Mouse (Mus musculus) bone marrow, adult 2 months (tissue): ENCODE results near the gene Itgav. TPM values are rescaled to one million over a fixed set of nuclear protein-coding genes. Genes with fewer than 3 reads are reported as not detected.

ENCODE experiments used
- H3K27ac ChIP-seq: fragments of 200-500 bp; 2 replicates; pipeline ENCODE4 v1.5.1; 2012; ENCODE audit warnings: low read depth, mild to moderate bottlenecking, control low read depth, inconsistent platforms, low read length; ENCODE audit not compliant: control insufficient read depth, poor library complexity, insufficient read depth
- H3K4me1 ChIP-seq: fragments of 200-500 bp; 2 replicates; pipeline ENCODE4 v1.6.1; 2011; ENCODE audit warnings: low read length; ENCODE audit not compliant: control insufficient read depth, insufficient read depth
- H3K4me3 ChIP-seq: fragments of 200-500 bp; replicated peaks from 2 replicates; pipeline ENCODE3; 2011; ENCODE audit warnings: mild to moderate bottlenecking, low read depth, low read length, control low read depth; ENCODE audit not compliant: control insufficient read depth
- CTCF ChIP-seq: fragments of 200-500 bp; IDR thresholded peaks from 2 replicates; pipeline ENCODE4 v1.5.1; 2011; ENCODE audit warnings: low read length, control low read depth; ENCODE audit not compliant: control insufficient read depth, insufficient read depth
- POLR2A ChIP-seq: fragments of 200-500 bp; IDR thresholded peaks from 2 replicates; pipeline ENCODE4 v1.6.1; 2011; ENCODE audit warnings: low read depth, mild to moderate bottlenecking, control low read depth, low read length, borderline replicate concordance; ENCODE audit not compliant: control insufficient read depth
- WGBS: fragments of 180-500 bp; shearing (Covaris S2); methylation state at CpG from one replicate; pipeline ENCODE4 v1.1.7; 2018; 5-methylcytosine and 5-hydroxymethylcytosine counted together
- polyA plus RNA-seq: library from polyadenylated mRNA; stranded (reverse); fragments of >200 nt; gene quantifications from 2 replicates; pipeline ENCODE4 v1.2.4, GENCODE M21; 2011; ENCODE audit warnings: low replicate concordance; ENCODE audit not compliant: missing spikeins, insufficient read depth, insufficient read length

The Itgav gene
- polyA plus RNA-seq: 17.6 and 24.7 TPM in 2 replicates

- peak; percentile 92; the same call in 1 of the 2 replicates for TF ChIP-seq POLR2A
- TF ChIP-seq CTCF: no peak
- WGBS: under 1% methylated on average over 77 of the region's 84 CpGs
- peak within 1 kb of the TSS; percentile 91 for H3K4me3 ChIP-seq
- peaks cover 2% of the 10 kb centered on the region for H3K4me1 ChIP-seq
- H3K27ac ChIP-seq: peak within 1 kb of the TSS; percentile 99
These were observed at the start of gene Itgav for GRCm38 (mm10) chr2:83723921-83724826. Gene Itgav (plus strand): TSS chr2:83724397.

GRCm38 (mm10) chr2:83674421-83674820 is 49.8 kb upstream of the Itgav start:
- Histone ChIP-seq H3K4me1 (no peaks in the 10 kb centered on the region), H3K4me3 (no peak overlapping the region), H3K27ac (no peak overlapping the region)
- 87% methylated on average over 7 of the region's 7 CpGs for WGBS
- TF ChIP-seq POLR2A (no peak), CTCF (no peak)

GRCm38 (mm10) chr2:83674896-83675295 is 49.3 kb upstream of the Itgav start:
- H3K4me1 ChIP-seq: no peaks in the 10 kb centered on the region
- H3K27ac ChIP-seq: no peak overlapping the region
- H3K4me3 ChIP-seq: no peak overlapping the region
- TF ChIP-seq CTCF (no peak), POLR2A (no peak)
- WGBS: 79% methylated on average over 9 of the region's 9 CpGs

GRCm38 (mm10) chr2:83675681-83676080 is 48.5 kb upstream of the Itgav start:
- Histone ChIP-seq H3K27ac (no peak overlapping the region), H3K4me1 (no peaks in the 10 kb centered on the region), H3K4me3 (no peak overlapping the region)
- 70% methylated on average over 5 of the region's 5 CpGs for WGBS
- no peak for TF ChIP-seq CTCF
- no peak for TF ChIP-seq POLR2A

- H3K4me3 ChIP-seq: no peak overlapping the region
- 76% methylated on average over 4 of the region's 4 CpGs for WGBS
- no peak overlapping the region for H3K27ac ChIP-seq
These were observed 47.8 kb upstream of the Itgav start for GRCm38 (mm10) chr2:83676226-83676870.

GRCm38 (mm10) chr2:83681332-83681731 is 42.9 kb upstream of the Itgav start:
- Histone ChIP-seq H3K4me1 (no peaks in the 10 kb centered on the region), H3K4me3 (no peak overlapping the region), H3K27ac (no peak overlapping the region)
- TF ChIP-seq CTCF (no peak), POLR2A (no peak)
- WGBS: 88% methylated on average over 8 of the region's 8 CpGs

More at GRCm38 (mm10) chr2:83676226-83676870, 47.8 kb upstream of the Itgav start:
- H3K4me1 ChIP-seq: no peaks in the 10 kb centered on the region
- TF ChIP-seq CTCF: no peak
- no peak for TF ChIP-seq POLR2A

GRCm38 (mm10) chr2:83681785-83682184 is 42.4 kb upstream of the Itgav start:
- no peaks in the 10 kb centered on the region for H3K4me1 ChIP-seq
- no peak overlapping the region for H3K27ac ChIP-seq
- TF ChIP-seq CTCF: no peak
- no peak for TF ChIP-seq POLR2A
- H3K4me3 ChIP-seq: no peak overlapping the region
- WGBS: 86% methylated on average over 6 of the region's 6 CpGs

- no peak overlapping the region for H3K4me3 ChIP-seq
- H3K4me1 ChIP-seq: no peaks in the 10 kb centered on the region
- 49% methylated on average over 8 of the region's 8 CpGs for WGBS
- no peak for TF ChIP-seq CTCF
- no peak for TF ChIP-seq POLR2A
- no peak overlapping the region for H3K27ac ChIP-seq
These were observed 41.9 kb upstream of the Itgav start for GRCm38 (mm10) chr2:83682282-83682681.
